Mouse (Mus musculus): ENCODE measurements around the gene Acoxl.

The Acoxl gene

DNA sequence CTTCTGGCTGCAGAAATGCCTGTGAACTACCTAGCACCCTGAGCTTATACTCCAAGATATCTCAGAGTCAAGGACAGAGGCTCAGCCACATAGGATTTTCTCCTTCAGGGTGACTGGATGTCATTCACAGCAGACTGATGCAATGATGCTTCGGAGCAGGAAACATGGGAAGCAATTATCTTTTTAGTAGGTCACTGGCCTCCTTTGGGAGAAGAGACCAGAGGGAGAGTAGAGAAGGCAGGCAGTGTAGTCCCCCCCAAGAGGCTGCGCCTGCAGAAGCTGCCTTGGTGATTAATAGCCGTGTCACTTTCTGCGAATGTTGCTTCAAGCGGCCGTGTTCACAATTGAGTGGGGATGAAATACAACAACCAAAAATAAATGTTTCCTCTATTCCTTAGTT lies 121.9 kb downstream of the Acoxl start:
- no peak for DNase-seq

DNA sequence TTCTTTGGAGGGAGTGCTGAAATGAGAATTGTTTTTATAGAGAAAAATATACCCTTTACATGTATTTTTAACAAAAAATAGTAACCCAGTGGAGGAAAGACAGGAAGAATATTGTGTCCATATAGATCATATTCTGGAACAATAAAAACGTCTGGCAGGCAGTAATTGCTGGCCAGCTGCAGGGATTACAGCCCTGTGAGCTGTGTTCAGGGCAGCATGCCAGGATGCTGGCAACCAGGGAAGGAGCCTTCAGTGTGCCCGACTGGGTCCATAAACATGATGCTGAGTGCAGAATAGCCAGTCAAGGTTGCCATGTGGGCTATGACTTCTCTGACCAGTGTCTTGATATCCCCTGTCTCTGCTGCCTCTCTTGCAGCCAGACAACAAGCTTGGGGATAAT lies 122.5 kb downstream of the Acoxl start:
- DNase-seq = peak; percentile 8

DNA sequence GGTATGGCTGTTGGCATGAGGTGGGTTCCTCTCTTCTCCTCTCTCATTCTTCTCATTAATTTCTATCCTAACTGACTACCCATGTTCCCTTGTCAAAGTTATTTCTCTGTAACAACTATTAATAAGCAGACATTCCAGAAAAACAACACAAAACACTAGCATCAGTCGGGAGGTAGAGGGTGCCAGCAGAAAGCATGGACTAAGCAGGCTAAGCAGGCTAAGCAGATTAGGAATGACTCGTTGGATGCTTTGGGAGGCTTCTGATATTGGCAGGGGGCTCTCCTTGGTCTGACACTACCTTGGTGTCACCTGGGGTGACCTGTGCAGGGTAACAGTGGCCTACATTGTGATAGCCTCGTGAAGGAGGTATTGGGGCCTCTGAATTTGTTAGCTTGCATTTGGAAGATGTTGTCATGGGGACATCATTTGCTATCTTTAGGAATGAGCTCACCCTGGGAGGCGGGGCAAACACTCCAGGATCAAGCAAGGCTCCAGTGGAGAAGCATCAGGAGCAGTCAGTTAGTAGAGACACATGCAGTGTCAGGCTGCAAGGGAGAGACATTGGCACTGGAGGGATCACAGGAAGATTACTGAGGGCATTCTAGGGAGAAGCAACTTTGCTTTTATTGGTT lies 123.2 kb downstream of the Acoxl start:
- DNase-seq = peak; percentile 4

DNA sequence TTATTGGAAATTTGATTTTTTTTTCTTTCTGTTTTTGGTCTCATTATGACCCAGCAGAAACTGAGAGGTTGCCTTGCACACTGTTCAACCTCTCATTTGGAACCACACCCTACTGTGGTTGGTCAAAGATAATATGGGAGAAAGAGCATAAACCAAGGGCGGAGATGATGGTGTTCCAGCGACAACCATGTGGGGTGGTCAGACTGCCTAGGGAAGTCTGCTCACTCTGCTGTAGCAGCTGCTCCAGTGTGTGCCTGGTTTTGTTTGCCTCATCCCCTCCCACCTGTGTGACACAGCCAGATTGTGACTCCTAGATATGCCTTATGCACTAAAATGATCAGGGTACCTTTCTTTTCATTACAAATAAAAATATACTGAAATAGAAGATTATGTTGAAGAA lies 130.3 kb downstream of the Acoxl start:
- no peak for DNase-seq

DNA sequence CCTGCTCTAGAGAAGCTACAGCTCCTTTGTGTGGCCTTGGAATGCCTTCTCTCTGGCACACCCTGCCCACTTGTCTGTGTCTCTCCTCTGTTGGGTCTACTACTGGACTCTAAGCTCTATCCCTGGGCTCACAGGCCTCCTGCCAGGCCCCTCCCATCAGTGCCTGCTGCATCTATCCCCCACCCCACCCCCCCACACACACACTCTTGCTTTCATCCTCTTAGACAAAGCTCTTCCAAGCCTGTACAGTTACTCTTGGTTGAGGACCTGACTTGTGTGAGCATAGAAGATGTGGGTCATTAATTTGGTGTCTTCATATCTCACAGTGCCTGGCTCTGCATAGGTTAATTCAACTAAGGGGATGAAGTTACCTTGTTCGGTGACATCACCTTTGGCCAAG lies 137.6 kb downstream of the Acoxl start:
- no peak for DNase-seq

DNA sequence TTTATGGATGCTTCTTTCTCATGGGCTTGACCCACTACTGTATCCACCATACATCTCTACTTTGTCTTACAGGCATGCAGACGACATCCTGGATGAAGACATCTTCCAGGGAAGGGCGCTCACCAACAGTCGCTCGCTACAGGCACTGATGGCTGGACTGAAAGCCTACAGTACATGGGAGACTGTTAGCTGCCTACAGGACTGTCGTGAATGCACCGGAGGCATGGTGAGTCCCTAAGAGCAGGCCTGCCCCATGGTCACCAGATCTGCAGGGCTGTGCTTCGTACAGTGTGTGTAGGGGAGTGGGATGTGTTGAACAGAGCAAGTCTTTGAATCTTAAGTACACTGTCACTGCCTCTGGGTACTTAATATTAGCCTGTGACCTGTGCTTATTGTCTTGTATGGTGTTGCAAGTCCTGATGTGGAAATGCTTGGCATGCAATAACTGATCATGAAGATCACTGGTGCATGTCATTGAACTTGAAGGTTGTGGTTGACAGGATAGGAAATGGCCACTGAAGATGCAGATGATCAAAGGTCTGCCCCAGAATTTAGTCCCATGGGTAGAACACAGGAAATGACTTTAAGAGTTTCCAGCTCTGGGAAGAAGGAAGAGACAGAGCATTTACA lies 140.0 kb downstream of the Acoxl start:
- no peak for DNase-seq

DNA sequence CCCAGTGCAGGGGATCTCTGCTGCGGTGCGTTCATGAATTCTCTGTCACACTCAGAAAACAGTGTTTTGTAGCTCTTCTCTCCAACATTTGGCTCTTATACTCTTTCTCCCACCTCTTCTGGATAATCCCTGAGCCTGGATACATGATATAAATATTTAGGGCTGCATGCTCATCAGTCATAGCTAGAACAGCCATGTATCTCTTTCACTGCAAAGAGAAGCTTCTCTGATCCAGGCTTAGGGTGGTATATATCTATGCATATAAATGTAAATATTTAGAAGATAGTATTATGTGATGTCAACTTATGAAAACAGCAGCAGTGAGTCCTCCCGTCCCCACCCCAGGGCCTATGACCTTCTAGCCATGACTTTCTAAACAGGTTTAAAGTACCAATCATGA lies 143.9 kb downstream of the Acoxl start:
- no peak for DNase-seq

DNA sequence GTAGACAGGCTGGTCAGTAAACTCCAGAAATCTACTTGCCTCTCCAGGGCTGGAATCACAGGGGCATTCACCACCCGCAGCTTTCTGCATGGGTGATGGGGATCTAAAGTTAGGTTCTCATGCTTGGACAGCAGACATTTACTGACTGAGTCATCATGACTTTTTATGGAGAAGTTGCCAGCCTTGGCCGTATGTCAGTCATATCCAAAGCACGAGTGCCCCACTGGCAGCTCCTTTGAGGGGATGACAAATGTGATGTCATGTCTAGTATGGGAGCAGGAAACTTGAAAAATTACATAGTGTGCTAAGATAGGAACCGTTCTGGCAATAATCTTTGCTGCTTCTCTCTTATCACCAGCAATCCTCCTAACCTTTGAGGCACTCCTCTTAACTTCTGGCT lies 144.6 kb downstream of the Acoxl start:
- no peak for DNase-seq

DNA sequence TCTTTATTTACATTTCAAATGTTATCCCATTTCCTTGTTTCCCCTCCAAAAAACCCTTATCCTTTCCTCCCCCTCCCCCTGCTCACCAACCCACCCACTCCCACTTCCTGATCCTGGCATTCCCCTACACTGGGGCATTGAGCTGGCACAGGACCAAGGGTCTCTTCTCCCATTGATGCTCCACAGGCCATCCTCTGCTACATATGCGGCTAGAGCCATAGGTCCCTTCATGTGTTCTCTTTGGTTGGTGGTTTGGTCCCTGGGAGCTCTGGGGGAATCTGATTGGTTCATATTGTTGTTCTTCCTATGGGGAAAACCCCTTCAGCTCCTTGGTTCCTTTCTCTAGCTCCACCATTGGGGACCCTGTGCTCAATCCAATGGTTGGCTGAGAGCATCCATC lies 145.3 kb downstream of the Acoxl start:
- DNase-seq = no peak

DNA sequence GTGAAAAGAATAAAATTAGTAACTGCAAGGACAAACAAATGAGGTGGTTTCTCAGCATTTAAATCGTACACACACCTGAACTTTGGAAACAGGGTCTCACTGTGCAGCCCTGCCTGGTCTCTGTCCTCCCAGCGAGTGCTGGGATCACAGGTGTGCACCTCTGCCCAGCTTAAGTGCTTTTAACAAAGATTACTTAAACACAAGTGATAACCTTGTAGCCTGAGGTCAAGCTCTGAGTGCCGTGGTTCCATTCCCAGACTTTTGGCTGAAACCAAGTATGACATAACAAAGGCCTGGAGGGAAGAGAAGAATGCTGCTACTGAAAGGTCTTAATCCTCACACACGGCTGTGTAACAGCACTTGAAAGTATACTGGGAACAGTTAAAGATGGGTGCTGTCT lies 149.0 kb downstream of the Acoxl start:
- no peak for DNase-seq

DNA sequence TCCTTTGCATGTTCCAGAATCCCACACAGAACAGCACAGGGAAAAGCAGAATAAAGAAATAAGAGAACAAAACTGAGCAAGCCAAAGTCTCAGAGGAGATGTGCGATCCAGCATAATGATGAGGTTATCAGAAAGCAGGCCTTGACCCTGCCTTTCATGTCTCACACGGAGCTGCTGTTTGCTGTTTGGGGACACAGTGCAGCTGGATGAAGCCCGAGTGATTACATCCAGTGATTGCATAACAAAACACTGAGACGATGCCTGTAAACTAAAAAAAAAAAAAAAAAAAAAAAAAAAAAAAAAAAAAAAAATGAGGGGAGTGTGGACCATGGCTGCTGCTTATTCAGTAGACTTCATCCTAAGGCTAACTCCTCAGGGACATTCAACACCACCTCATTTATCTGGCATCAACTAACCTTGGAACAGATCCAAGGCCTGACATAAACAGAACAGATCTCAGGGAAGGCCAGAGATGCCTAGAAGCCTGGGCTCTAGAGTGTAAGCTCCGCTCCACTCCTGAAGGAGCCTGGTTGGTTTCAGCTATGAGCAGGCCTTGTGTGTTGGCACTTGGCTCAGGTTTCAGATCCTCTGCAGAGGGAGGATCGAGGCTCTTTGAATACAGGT lies 152.3 kb downstream of the Acoxl start:
- DNase-seq = no peak

DNA sequence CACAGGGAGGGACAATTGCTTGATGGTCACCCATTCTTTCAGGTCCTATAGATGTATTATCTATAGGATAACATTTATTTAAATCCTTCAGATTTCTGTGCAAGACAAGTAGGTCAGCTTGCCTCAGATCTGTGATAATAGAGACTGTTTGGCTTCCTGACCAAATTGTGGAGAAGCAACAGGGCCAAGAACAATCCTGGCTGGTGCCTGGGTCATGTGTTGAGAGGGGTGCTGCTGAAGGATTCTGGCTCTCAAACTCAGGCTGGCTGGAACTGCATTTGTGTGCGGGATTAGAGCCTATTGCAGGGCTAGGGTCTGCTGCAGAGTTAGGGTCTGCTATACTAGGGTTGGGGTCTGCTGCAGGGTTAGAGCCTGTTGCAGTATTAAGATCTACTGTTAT lies 153.0 kb downstream of the Acoxl start:
- DNase-seq = no peak

DNA sequence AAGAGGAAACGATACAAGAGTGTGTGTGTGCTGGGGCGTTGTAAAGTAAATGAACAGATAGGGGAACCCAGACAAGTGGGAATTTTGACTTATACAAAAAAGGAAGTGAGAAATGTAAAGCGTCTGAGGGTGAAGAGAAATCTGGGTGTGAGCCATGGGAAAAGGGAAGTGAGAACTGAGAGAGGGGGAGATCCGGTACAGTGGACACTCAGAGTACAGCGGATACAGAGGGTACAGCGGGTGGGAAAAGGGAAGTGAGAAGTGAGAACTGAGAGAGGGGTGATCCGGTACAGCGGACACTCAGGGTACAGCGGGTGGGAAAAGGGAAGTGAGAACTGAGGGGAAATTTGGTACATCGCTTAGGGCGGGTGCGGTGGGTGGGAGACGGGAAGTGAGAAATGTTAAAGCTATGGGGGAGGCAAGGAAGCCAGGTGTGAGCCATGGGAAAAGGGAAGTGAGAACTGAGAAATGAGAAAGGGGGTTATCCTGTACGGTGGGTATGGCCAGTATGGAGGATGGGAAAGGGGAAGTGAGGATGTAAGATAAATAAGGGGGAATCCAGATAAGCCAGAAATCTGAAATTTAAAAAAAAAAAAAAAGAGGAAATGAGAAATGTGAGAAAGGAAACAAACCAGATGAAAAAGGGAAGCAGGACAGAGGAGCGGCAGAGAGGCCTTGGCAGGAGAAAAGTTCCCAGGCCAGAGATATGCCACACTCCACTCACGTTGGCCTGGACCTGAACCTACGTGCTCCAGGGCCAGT lies 170.2 kb downstream of the Acoxl start:
- DNase-seq = no peak

DNA sequence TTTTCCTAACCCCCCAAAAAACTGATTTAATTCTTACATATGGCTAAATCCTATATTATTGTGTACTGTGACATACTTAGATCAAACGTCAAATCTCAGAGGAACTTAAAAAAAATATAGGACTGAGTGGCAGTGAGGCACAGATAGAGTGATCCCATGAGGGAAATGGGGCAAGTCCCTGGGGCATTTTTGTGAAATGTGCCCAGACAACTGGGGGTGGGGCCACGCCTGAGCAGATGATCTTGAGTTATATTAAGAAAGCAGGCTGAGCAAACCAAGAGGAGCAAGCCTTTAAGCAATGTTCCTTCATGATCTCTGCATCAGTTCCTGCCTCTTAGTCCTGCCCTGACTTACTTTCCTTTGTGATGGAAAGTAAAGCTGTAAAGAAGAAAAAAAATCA lies 175.9 kb downstream of the Acoxl start:
- DNase-seq = no peak

DNA sequence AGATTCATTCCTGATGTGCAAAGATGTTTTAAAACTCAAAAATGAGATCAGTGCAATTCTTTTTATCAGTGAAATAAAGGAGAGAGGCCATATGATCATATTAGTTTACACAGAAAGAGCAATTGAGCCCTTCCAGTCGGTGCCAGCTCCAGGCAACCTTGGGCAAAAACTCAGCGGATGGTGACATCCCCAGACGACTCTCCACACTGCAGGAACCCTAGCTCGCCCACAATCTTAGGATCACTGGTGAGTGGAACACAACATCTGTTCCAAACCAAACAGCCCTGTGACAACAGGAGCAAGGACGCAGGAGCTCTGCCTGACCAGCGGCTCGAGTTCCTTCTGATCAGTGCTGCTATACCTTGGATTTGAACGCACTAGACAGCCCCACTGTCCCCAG lies 176.9 kb downstream of the Acoxl start:
- DNase-seq = no peak

DNA sequence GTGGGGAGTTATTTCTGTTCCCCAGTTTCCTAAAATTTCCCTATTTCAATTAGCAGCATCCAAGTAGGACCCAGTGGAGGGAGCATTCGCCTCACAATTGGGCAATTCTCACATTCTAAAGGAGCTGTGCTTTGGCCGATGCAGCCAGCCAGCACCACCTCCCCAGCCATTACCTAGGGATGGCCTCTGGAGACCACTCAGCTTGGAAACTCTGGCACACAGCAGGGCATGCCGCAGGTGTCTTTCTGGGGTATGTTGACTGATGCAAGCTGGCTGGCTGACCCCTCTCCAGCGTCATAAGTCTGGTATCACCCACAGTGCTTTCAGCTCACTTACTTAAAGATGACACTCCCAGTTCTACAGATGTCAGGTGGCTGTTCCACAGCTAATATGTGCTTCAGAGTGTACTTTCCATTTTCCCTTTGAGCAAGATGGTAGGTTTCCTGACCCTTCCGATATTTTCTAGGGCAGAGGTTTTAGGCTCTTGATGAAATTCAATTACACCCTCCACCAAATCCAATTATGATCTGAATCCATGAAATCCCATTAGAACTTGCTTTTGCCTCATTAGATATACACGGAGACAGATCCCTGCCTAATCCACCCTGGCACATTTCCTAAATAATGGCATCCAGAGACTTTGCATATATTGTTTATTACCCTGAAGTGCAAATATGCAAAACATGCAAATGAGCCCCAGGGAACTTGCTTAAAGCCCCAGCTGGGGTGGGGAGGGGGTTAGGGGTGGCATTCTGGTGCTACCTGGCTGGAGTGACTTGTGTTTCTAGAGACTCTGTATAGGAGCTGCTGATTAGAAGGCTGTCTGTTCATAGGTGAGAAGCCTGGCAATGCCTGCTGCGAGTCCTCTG lies 181.6 kb downstream of the Acoxl start:
- DNase-seq = no peak

DNA sequence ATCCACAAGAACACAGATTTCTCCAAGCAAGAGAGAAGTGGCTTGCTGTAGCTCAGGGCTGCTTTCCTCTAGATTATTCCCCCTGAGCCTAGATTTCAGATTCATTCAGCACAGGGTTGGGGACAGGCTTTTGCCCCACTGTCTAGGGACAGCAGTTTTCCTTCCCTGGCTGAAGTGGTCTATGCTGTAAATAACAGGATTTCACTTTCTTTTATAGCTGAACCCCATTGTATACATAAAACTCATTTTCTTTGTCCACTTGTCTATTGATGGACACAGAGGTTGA lies 182.2 kb downstream of the Acoxl start:
- no peak for DNase-seq

DNA sequence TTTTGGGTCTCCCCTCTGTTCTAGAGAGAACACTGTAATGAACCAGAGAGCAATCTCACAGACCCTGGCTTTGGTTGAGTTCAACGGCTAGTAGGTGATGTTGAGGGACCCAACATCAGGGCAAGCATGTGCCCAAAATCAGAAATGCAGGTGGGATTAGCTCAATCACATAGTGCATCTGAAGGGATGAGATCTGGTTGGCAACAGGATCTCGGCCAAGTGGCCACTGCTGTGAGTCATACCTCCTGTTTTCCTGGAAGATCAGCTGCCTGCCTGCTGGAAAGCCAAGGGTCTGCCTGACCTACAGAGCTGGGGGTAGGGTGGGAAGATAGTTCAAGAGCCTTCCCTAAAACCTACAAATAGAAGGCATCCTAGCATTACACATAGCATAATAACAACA lies 185.2 kb downstream of the Acoxl start:
- no peak for DNase-seq

DNA sequence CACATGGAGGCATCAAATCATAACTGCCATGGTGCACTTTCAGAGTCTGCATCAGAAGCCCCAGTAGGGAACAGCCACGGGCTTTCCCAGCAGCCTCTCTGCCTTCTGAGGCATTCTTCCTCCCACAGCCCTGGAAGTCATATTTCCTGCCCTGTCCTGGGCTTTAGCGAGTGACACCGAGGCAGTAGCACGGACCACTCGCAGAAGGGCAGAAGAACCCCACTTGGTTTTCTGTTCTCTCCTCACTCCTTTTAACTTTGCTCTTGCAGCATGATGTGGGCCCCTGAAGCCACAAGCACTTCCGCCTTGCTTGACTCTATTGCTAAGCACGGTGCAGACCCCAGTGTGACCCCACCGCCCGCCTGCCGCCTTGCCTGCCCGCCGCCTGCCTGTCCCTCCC lies 189.0 kb downstream of the Acoxl start:
- DNase-seq = no peak

DNA sequence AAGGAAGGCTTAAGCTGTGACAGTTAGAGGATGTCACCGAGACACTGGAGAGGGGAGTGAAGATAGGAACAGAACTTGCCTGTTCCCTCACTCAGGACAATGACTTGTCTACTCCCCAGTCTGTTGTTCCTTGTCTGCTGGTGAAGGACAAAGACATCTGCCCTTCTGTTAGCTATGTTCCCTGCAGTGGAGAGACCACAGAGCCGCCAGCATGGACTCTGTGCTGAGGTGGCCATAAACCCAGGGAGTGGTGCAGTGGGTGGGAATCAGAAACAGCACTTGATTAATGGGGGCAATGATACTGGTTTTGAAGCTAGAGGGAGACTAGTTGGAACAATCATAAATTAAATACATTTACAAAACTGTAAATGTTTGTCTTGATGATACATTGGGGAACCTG lies 191.3 kb downstream of the Acoxl start:
- DNase-seq = no peak

DNA sequence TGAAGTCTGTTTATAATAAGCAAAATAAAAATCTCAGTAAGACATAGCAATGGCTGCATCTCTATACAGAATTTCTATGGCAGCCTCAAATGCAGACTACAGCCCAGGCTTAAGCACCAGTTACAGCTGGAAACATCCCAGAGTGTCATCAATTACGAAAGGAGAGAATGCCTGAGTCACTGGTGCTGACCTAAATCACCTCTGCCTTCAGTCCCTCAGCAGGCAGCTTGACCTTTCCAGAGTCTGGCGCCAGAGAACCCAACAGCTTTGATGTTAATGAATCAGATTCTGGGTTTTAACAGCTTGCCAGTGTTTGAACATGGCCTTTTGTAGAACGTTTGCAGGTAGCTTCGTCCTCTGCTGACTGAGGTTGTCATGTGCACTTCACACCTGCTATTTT lies 193.4 kb downstream of the Acoxl start:
- DNase-seq = no peak

DNA sequence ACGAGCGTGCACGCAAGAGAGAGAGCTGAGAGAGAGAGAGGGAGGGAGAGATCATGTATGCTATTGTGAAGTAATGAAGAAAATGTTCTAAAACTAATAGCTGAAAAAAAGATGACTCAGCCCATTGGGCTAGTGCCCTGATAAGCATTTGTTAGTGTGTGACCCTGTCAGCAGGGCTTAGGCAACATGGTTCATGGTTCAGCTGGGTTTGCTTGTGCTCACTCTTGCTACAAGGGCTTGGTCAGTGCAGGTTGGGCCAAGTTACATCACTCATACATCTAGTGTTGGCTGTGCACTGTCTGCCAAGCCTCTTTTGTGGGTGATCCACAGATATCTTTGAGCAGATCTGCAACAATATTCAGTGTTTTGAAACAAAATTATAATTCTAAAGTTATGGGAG lies 194.8 kb downstream of the Acoxl start:
- no peak for DNase-seq

DNA sequence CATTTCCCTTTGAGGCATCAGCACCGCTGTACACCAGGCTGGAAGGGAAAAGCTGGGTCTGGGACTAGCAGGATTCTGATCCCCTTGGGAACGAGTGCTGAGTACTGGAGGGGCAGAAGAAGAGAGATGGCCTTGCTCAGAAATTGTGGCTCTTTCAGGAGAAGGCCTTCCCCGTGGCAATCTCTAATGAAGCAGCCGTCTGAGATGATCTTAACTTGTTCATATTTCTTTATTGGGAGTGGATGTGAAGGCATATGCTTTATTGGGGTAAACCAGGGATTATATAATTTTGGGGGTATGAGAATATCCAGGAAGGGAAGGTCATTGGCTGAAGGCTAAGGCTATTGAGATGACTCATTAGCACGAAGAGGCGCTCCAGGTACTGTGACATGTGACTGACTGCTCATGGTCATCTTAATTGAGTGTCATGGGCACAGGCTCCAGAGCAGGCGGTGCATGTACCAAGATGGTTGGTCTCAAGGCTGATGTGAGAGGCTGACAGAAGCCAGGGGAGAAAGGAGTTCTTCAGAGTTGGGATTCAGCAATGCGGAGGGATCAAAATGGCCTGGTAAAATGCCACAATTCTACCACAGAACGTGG lies 195.5 kb downstream of the Acoxl start:
- no peak for DNase-seq
